Mouse (Mus musculus) right cerebral cortex, postnatal 14 days (tissue): ENCODE measurements around the gene Hmgxb4.
A peak's percentile ranks its signal among the peaks of the same experiment; 100 is the strongest.

Source experiments
- DNase-seq: peaks from one replicate; pipeline ENCODE4 v3.0.0; 2022

Hmgxb4 gene

DNA sequence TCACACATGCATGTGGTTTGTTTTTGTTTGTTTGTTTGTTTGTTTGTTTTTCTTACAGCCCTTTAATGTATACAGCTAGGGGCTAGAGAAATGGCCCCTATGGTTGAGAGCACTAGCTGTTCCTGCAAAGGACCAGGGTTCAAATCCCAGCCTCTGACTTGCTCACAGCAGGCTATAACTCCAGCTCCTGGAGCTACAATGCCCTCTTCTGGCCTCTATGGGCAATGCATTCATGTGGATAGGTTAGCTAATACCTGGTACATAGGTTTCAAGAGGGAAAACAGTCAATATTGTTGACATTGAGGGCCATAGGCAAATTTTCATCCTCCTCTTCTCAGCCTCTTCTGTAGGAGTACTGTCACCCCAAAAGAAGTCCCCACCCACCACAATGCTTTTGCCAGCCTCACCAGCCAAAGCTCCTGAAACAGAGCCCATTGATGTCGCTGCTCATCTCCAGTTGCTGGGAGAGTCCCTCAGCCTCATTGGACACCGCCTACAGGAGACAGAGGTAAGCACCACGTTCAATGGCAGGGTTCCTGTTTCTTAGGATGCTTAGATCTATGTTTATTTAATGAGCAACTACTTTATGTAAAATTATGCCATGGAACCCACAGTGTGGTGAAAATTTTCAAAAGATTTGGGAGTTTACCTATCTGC lies 30.6 kb downstream of the Hmgxb4 start:
- DNase-seq: no peak

- no peak for DNase-seq
Measured at GRCm38 (mm10) chr8:75025809-75026208, 32.7 kb downstream of the Hmgxb4 start.

- no peak for DNase-seq
Measured at GRCm38 (mm10) chr8:75030453-75031024, 37.4 kb downstream of the Hmgxb4 start.

DNA sequence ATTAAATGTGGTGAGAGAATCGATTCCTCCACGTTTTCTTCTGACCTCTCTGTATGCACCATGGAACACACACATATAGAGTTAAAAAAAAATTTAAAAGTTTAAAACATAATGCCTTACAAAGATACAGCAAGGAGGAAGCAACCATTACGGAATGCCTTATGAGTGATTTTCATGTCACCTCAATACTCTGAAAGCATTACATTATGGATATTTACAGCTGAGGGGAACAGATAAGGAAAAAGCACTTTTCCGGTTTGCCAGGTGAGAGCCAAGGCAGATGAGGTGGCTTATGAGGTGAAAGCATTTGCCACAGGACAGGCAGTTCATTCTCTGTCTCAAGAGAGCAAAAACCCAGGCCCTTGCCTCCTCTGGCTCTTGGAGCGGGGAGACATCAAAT lies 39.8 kb downstream of the Hmgxb4 start:
- no peak for DNase-seq

DNA sequence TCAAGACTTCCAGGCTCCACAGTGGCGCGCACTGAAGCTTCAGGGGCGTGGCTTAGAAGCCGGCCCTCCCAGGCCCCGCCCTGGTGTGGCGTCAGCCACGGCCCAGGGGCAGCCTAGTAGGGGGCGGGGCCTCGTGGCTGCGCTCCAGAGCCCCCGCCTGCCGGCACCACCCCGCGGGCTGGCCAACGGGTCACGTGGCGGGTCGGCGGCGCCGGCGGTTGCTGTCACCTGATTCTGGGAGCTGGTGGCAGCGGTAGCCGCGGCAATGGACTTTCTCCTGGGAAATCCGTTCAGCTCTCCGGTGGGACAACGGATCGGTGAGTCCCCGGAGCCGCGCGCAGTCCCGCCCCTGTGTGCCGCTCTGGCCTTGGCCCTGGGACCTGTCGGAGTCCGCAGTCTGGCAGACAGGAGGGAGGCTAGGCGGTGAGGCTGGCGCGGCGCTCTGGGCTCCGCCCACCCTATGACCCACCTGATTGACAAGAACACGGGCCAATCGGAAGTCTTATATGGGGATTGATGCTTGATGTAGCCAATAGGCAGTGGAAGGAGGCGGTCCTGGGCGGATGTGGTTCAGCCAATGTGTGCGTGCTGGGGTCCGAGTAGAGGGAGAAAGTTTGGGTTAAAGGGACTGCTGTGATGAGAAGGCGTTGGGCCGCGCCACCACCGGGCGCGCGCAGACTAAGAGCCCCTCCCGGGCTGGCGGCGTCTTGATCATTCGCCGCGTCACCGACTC lies 40.5 kb downstream of the Hmgxb4 start, which contains the start of gene Tom1:
TSS of gene Tom1 (plus strand) at position 195 of the 733 bp plus-strand sequence.
- peak; percentile 97 for DNase-seq

DNA sequence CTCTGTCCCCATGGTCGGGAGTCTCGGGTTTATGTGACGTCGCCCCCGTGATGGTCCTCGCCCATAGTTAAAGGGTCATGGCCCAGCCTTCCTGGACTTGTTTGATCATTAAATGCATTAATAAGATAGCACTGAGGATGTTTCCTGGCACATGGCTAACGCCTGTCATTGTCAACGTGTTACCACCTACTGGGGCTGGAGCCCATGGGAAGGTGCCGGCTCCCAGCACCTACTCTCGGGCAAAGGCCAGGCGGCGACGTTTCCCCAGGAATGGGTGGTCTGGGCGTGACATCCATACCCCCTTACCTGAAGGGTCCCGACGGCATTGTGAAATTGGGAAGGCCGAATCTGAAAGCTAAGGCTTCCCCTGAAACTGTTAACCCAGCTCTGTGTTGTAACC lies 41.1 kb downstream of the Hmgxb4 start:
- DNase-seq: no peak

DNA sequence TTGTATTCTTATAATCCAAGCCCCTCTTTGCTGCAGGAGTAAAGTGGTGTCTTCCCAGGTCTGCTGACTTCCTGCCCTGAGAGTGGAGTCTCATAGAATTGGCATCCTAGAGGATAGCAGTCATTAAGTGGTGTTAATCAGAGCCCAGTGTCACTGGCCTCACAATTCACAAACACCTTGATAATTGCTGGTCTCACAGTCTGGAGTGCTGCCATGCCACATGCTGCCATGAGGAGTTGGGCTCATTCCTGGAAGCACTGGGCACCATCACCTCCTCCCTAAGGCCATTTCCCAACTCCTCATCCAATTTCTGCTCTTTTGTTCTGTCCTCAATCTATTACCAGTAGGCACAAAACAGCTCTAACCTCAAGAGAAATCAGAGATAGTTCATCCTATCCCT lies 42.5 kb downstream of the Hmgxb4 start:
- DNase-seq: no peak

GRCm38 (mm10) chr8:75038497-75038896 lies 45.3 kb downstream of the Hmgxb4 start:
- no peak for DNase-seq

- DNase-seq: no peak
Measured at GRCm38 (mm10) chr8:75039754-75040153, 46.6 kb downstream of the Hmgxb4 start.

DNA sequence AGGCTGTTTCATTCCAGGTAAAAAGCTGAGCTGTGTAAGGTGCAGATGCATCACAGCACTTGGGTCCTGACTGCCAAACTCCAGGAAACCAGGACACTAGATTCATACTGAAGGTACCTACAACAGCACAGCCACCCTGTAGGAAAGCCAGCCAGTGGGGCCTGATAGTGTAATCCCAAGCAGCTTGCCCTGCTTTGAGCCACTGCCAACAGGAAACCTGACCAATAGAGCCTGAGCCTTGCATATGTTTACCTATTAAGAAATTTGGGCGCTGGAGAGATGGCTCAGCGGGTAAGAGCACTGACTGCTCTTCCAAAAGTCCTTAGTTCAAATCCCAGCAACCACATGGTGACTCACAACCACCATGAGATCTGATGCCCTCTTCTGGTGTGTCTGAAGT lies 49.0 kb downstream of the Hmgxb4 start:
- DNase-seq: no peak

DNA sequence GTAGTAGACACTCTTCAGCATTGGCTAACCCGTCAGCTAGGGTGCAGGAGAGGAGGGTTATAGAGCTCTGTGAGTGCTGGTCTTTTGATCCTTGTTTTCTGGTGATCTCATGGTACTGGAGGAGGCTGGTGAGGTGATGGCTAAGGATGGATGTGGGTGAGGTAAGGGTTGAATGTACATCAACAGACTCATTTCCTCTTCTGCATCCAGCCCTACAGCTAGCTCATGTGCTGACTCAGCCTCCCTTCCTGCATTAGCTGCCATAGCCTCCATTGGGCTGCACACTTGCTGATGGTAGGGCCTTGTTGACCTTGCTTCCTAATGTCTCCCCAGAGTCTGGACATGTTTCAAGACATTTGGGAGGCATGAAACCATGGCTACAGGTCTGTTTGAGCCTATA lies 49.8 kb downstream of the Hmgxb4 start:
- no peak for DNase-seq

GRCm38 (mm10) chr8:75046303-75046702 lies 53.1 kb downstream of the Hmgxb4 start:
- DNase-seq: no peak

DNA sequence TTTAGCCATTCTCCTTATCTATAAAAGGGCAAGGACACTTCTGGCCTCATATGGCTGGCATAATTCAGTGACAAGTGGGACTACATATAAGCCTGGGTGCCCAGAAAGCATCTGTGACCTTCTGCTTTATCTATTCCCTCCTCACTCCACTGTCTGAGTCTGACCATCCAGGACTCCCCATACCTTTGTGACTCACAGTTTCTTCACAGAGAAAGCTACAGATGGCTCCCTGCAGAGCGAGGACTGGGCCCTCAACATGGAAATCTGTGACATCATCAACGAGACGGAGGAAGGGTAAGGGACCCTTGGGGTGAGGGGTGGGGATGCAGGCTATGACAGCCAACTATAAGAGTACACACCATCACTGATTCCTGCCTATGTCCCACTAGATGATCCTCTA lies 54.6 kb downstream of the Hmgxb4 start:
- DNase-seq: no peak

GRCm38 (mm10) chr8:75053342-75053741 lies 60.2 kb downstream of the Hmgxb4 start:
- DNase-seq: no peak

GRCm38 (mm10) chr8:75055673-75056072 lies 62.5 kb downstream of the Hmgxb4 start:
- no peak for DNase-seq

DNA sequence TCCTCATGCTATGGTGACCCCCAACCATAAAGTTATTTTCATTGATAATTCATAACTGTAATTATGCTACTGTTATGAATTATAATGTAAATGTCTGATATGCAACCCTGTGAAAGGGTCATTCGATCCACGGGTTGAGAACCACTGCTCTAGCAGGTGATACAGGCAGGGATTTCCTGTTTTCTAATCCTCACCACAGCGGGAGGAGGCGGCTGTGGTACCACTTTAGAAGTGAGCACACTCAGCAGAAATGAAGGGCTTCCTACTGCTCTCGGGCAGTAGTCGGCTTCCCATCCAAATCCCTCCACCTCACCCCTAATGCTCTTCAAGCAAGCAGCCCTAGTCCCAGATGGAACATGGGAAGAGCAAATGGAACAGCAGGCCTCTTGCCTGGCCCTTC lies 66.9 kb downstream of the Hmgxb4 start:
- no peak for DNase-seq

DNA sequence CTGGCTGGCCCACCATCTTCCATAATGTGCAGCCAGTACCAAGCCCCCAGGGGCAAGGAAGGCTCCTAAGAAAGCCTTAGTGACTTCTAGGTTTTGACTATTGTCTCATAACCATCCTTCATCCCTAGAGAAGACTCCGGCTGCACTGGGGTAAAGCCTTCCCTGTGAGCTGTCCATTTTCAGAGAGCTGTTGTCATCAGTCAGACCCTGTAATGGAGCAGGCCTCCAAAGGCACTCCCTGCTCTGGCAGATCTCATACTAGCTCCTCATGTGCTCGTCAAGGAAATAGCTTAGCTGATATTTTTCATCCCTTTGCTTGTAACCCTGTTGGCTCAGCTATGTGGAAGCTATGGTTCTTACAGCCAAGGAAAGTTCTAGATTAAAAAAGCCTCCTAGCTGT lies 67.7 kb downstream of the Hmgxb4 start:
- DNase-seq: no peak

GRCm38 (mm10) chr8:75063290-75063689 lies 70.1 kb downstream of the Hmgxb4 start:
- no peak for DNase-seq

- DNase-seq: no peak
Measured at GRCm38 (mm10) chr8:75064790-75065189, 71.6 kb downstream of the Hmgxb4 start.

DNA sequence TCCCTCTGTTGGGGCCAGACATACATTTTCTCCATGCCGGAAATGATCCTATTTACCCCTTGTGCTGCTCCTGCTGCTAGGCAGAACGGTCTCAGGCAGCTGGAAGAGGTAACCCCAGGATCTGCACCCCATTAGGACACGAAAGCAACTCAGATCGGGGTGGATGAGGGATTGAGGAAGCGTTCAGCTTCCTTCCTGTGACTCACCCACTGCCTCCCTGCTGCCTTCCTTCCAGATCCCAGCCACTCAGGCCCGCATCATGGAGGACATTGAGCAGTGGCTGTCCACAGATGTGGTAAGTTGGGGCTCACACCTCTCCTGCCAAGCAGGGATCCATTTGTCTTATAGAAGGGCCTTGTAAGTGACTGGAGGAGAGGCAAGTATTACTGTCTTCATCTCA lies 74.1 kb downstream of the Hmgxb4 start:
- DNase-seq: no peak

DNA sequence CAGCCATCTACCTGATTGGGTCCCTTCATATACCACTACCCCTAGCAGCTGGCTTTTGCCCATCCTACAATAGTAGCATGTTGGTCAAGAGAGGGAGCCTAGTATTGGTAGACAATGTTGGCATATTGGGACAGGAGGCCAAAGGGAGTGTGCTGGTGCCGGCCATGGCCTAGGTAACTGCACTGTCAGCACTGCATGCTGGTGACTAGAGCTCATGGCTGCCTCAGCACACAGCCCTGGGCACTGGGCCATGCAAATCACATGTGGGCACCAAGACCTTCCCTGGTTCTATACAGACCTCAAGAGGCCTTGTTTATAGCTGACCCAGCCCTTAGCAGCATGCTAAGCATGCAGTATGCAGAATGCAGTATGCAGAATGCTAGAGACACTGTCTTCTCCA lies 77.1 kb downstream of the Hmgxb4 start:
- DNase-seq: no peak

GRCm38 (mm10) chr8:75071627-75072346 lies 78.6 kb downstream of the Hmgxb4 start:
- peak; percentile 79 for DNase-seq

- no peak for DNase-seq
Measured at GRCm38 (mm10) chr8:75074876-75075275, 81.7 kb downstream of the Hmgxb4 start.

GRCm38 (mm10) chr8:75078215-75078614 lies 85.1 kb downstream of the Hmgxb4 start:
- DNase-seq: no peak
